Mouse (Mus musculus): ENCODE measurements around the gene Magix.

The Magix gene

DNA sequence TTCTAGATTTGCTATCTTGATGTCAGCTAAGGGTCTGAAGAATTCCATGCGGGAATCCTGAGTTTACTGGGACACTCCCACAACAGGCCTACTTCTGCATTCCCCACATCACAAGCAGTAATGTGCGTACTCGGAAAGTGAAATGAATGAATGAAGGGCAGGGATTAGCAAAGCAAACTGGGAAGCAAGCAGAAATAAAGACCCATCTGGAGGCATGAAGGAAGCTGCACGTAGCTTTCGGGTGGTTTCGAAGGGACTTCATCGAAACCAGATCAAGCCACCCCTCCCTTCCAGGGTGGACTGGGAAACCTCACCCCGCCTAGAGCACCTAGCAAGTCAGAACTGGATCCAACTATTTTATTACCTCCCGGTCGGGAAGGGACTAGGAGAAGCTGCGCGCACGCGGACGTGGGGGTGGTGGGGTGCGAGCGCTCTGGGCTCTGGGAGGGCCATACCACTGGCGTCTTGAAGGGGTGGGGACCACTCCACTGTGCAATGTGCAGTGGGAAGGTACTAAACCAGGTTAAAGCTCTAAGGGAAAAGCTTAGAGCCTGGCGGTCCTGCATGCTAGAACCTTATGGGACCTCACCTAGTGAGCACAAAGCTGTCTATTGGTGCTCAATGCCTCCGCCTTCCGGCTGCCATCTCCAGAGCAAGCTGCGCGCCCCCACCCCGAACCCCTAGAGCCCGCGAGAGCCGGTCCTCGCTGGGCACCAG lies 6.6 kb downstream of the Magix start:
- 17% methylated on average over 28 of the region's 28 CpGs for WGBS

- WGBS, result 44% methylated on average over 11 of the region's 12 CpGs
Observed at GRCm38 (mm10) chrX:7673578-7674281, 7.3 kb downstream of the Magix start.

DNA sequence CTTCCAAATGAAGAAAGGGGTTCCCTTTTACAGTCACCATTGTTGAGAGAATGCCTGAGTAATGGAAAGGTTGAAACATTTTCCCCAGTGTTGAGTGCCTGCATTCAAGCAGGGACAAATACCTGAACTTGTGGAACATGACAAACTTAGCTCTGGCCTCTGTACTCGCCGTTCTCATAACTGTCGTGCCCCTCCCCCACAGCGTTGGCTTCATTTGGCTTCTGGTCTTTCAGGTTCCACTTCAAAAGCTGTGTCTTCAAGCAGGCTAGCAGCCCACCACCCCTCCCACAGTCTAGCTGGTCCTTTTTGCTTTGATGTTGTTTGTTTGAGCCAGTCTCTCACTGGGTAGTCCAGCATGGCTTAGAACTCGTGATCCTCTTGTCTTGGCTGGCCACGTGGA lies 8.3 kb downstream of the Magix start:
- WGBS, result 66% methylated on average over 6 of the region's 6 CpGs

GRCm38 (mm10) chrX:7670921-7671623 lies 10.0 kb downstream of the Magix start, which contains the start of gene Plp2:
Gene Plp2, minus strand, starts transcription at chrX:7671390.
- WGBS, result 5% methylated on average over 35 of the region's 36 CpGs

DNA sequence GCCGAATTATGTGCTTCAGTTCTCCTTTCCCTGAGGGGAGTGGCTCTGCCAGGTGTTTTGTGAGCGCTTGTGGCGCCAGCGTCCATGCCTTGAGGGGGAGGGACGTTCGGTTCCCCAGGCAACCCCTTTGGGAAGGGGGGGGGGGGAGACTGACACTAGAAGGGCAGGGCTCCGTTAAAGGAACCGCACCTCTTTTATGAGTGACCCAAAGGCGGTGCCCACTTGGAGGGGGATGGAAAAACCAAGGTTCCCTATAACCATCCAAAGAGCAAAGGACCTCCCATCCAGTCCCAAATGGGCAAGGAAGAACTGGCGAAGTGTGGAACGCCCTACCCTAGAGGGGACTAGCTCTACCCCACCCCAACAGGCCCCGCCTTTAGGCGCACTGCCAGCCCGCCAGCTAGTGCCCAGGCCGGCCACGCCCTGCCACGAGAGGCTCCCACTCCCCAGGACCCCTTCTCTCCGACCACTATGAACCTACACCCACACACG lies 10.6 kb downstream of the Magix start:
- WGBS, result 13% methylated on average over 18 of the region's 19 CpGs

- WGBS, result 79% methylated on average over 21 of the region's 21 CpGs
Observed at GRCm38 (mm10) chrX:7665739-7666502, 15.1 kb downstream of the Magix start.

GRCm38 (mm10) chrX:7664791-7665190 lies 16.3 kb downstream of the Magix start:
- WGBS, result 86% methylated on average over 11 of the region's 11 CpGs

- 69% methylated on average over 3 of the region's 3 CpGs for WGBS
Observed at GRCm38 (mm10) chrX:7662936-7663335, 18.1 kb downstream of the Magix start.

GRCm38 (mm10) chrX:7661086-7661485 lies 20.0 kb downstream of the Magix start:
- WGBS, result 68% methylated on average over 4 of the region's 4 CpGs

GRCm38 (mm10) chrX:7658785-7659589 lies 22.1 kb downstream of the Magix start:
- WGBS, result 75% methylated on average over 11 of the region's 11 CpGs

- WGBS, result 35% methylated on average over 15 of the region's 15 CpGs
Observed at GRCm38 (mm10) chrX:7658031-7658784, 22.8 kb downstream of the Magix start.

GRCm38 (mm10) chrX:7657221-7657639 lies 23.8 kb downstream of the Magix start, which contains the start of gene Prickle3:
Gene Prickle3, plus strand, starts transcription at chrX:7657260.
- 12% methylated on average over 26 of the region's 26 CpGs for WGBS

GRCm38 (mm10) chrX:7648671-7649304 lies 32.3 kb downstream of the Magix start:
- 6% methylated on average over 25 of the region's 25 CpGs for WGBS

DNA sequence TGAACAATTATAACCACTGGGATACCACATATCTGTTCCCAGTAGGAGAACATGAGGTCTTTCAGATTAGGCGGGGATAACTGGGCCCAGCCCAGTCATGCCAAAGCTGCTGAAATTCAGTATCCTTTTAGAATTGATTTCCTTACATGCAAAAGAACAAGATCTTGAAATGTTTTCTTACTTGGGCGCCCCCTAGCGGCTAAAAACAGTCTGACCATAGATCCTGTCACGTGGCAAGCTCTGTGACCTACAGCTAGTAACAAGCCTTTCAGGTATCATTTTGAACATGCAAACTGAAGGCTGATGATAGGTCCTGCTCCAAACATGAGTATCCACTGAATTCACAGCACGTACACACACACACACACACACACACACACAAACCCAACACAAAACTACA lies 35.7 kb downstream of the Magix start:
- WGBS, result 9% methylated on average over 5 of the region's 5 CpGs

DNA sequence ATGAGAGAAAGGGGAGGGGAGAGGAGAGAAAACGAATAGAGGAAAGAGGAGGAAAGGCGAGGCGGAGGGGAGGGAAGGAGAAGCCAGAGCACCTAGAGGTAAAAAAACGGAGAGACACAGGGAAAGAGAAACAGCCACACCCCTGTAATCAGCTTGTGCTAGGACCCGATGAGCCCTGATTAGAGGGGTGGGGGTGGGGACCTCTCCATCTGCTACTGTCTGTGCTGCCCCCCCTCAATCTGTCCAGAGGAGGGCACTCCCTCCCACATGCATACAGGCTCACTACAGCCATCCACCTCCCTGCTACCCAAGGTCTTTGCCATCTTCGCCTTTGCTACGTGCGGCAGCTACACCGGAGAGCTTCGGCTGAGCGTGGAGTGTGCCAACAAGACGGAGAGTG lies 40.3 kb downstream of the Magix start:
- WGBS, result 45% methylated on average over 12 of the region's 12 CpGs

GRCm38 (mm10) chrX:7639536-7640325 lies 41.3 kb downstream of the Magix start:
- 7% methylated on average over 13 of the region's 13 CpGs for WGBS

- 2% methylated on average over 38 of the region's 42 CpGs for WGBS
Observed at GRCm38 (mm10) chrX:7638401-7639091, 42.5 kb downstream of the Magix start, which contains the start of gene Syp. Gene Syp, plus strand, starts transcription at chrX:7638471.

- 41% methylated on average over 3 of the region's 3 CpGs for WGBS
Observed at GRCm38 (mm10) chrX:7635101-7635500, 46.0 kb downstream of the Magix start.
